Mouse (Mus musculus) brain, embryonic 14.5 days (tissue): ENCODE data around the gene Ppp1r37.

ENCODE experiments used
- CTCF ChIP-seq: fragments of 200-500 bp; IDR thresholded peaks from 2 replicates; pipeline ENCODE4 v1.5.1; 2012; ENCODE audit warnings: inconsistent platforms, mild to moderate bottlenecking, moderate library complexity, borderline replicate concordance; ENCODE audit not compliant: insufficient read depth, insufficient read length; ENCODE audit errors: extremely low read depth
- POLR2A ChIP-seq: fragments of 200-500 bp; IDR thresholded peaks from 2 replicates; pipeline ENCODE4 v1.6.1; 2012; ENCODE audit warnings: mild to moderate bottlenecking, inconsistent platforms, borderline replicate concordance; ENCODE audit not compliant: poor library complexity, insufficient read depth, insufficient read length, severe bottlenecking; ENCODE audit errors: extremely low read depth

- TF ChIP-seq CTCF, result no peak
- TF ChIP-seq POLR2A, result no peak
These were observed 46.9 kb upstream of the Ppp1r37 start for GRCm38 (mm10) chr7:19609641-19610332.
